Mouse (Mus musculus) CH12.LX (cell line): ENCODE measurements around the gene Lcn6. TPM values are rescaled to one million over a fixed set of nuclear protein-coding genes. Genes with fewer than 3 reads are reported as not detected.
A peak's percentile ranks its signal among the peaks of the same experiment; 100 is the strongest.
"Not testable (repeated sequence)": the region's sequence is repeated elsewhere in the genome, so short reads cannot be mapped to it uniquely, and the experiment has no call there.

Experiments
- DNase-seq: peaks from one replicate; pipeline ENCODE4 v3.0.0-alpha.2; 2013; ENCODE audit errors: extremely low read depth
- H3K27ac ChIP-seq: 2 replicates; pipeline ENCODE4 v1.5.1; 2012; ENCODE audit warnings: low read depth, mild to moderate bottlenecking, control low read depth, moderate library complexity; ENCODE audit not compliant: insufficient read depth
- H3K27me3 ChIP-seq: replicated peaks from 2 replicates; pipeline ENCODE3; 2012; ENCODE audit warnings: inconsistent platforms
- H3K36me3 ChIP-seq, 2 experiments: replicated peaks in 1 of 2; 2 replicates each; pipeline versions ENCODE3 to v1.6.1; 2012; ENCODE audit warnings: inconsistent platforms in 1 of 2, low read length in 1 of 2, mild to moderate bottlenecking in 1 of 2, mixed read lengths in 1 of 2, moderate library complexity in 1 of 2; ENCODE audit not compliant: control insufficient read depth in 1 of 2, insufficient read depth in 1 of 2
- H3K4me1 ChIP-seq, 2 experiments: 2 replicates each; pipeline ENCODE4 v1.6.1; 2012; ENCODE audit warnings: inconsistent platforms in 1 of 2, moderate library complexity in 1 of 2; ENCODE audit not compliant: insufficient read depth in 2 of 2, control insufficient read depth in 1 of 2
- H3K4me2 ChIP-seq: 2 replicates; pipeline ENCODE4 v1.6.1; 2012; ENCODE audit warnings: low read depth, mild to moderate bottlenecking, control low read depth; ENCODE audit not compliant: poor library complexity, insufficient read depth, severe bottlenecking
- H3K4me3 ChIP-seq, 3 experiments: fragments of 150-350 bp in 1 of 3; sonication (generic) in 1 of 3; replicated peaks in 1 of 3; 2 replicates each; pipeline versions ENCODE3 to v1.5.1; 2011 to 2012; ENCODE audit warnings: low read depth in 2 of 3, low read length in 2 of 3, mild to moderate bottlenecking in 2 of 3, moderate library complexity in 2 of 3, control low read depth in 1 of 3, improper control_type of control experiment in 1 of 3, inconsistent platforms in 1 of 3, mixed read lengths in 1 of 3; ENCODE audit not compliant: poor library complexity in 1 of 3
- H3K79me2 ChIP-seq: replicated peaks from 2 replicates; pipeline ENCODE4 v1.6.1; 2012; ENCODE audit warnings: mild to moderate bottlenecking, moderate library complexity; ENCODE audit not compliant: control insufficient read depth, poor library complexity, insufficient read depth, severe bottlenecking; ENCODE audit errors: extremely low read depth
- H3K9ac ChIP-seq: 2 replicates; pipeline ENCODE4 v1.6.1; 2012; ENCODE audit warnings: low read depth, mild to moderate bottlenecking, control low read depth, moderate library complexity; ENCODE audit not compliant: insufficient read depth
- H3K9me3 ChIP-seq: replicated peaks from 2 replicates; pipeline ENCODE3; 2012; ENCODE audit warnings: low read length, inconsistent platforms, mixed read lengths
- CHD2 ChIP-seq: IDR thresholded peaks from 2 replicates; pipeline ENCODE4 v1.6.1; 2011; ENCODE audit warnings: low read length, improper control_type of control experiment
- CTCF ChIP-seq, 2 experiments: IDR thresholded peaks in 1 of 2; conservative IDR thresholded peaks in 1 of 2; 2 replicates each; pipeline ENCODE4 v1.5.1; 2011 to 2012; ENCODE audit warnings: low read depth in 2 of 2, low read length in 2 of 2, improper control_type of control experiment in 1 of 2, inconsistent platforms in 1 of 2, mild to moderate bottlenecking in 1 of 2, moderate library complexity in 1 of 2
- MAZ ChIP-seq: IDR thresholded peaks from 2 replicates; pipeline ENCODE4 v1.6.1; 2012; ENCODE audit warnings: low read depth, mild to moderate bottlenecking, inconsistent platforms, low read length, improper control_type of control experiment, moderate library complexity
- POLR2A ChIP-seq: IDR thresholded peaks from 2 replicates; pipeline ENCODE4 v1.6.1; 2011; ENCODE audit warnings: low read depth, mild to moderate bottlenecking, improper control_type of control experiment, low read length
- RAD21 ChIP-seq: IDR thresholded peaks from 2 replicates; pipeline ENCODE4 v1.6.1; 2011; ENCODE audit warnings: low read depth, mild to moderate bottlenecking, low read length, improper control_type of control experiment, moderate library complexity
- SMC3 ChIP-seq: IDR thresholded peaks from 2 replicates; pipeline ENCODE4 v1.6.1; 2011; ENCODE audit warnings: low read depth, low read length, improper control_type of control experiment
- USF2 ChIP-seq: conservative IDR thresholded peaks from 2 replicates; pipeline ENCODE4 v1.6.1; 2011; ENCODE audit warnings: low read depth, low read length, improper control_type of control experiment
- dilution Hi-C: fragments of 300-500 bp; cut with MboI; formaldehyde crosslinking; loops from 2 replicates; pipeline ENCODE4 v1.14.3; 2020; ENCODE audit warnings: low sequenced_read_pairs; ENCODE audit not compliant: extremely low pct_unique_long_range_greater_than_20kb, extremely low pct_ligation_motif_present
- in situ Hi-C: fragments of 300-500 bp; cut with MboI; formaldehyde crosslinking; loops from 3 replicates; pipeline ENCODE4 v1.14.3; 2019; ENCODE audit warnings: low sequenced_read_pairs, low pct_ligation_motif_present, low pct_unique_long_range_greater_than_20kb, mixed read lengths
- polyA plus RNA-seq: library from polyadenylated mRNA; unstranded; fragments of >175 nt; gene quantifications from 2 replicates; pipeline ENCODE4 v1.2.1, GENCODE M21; 2012; ENCODE audit warnings: low read depth; ENCODE audit not compliant: insufficient read length
- total RNA-seq, 2 experiments: library from RNA; depleted of rRNA; stranded (reverse); fragments of 300-350 nt in 1 of 2; fragments of >200 nt in 1 of 2; gene quantifications; 2 replicates each; pipeline ENCODE4 v1.2.3; 2012 to 2014

The Lcn6 gene
- total and polyA plus RNA-seq, 3 experiments: not detected

- TF ChIP-seq CTCF (conservative IDR thresholded peaks at IDR 0.05 in 1 of 2, IDR thresholded peaks at IDR 0.05 in 1 of 2; ENCODE audit: low read depth in 2 of 2, low read length in 2 of 2): peak; percentile 31 to 65; a peak in 3 of 4 replicates
- TF ChIP-seq SMC3: peak; percentile 41
- TF ChIP-seq POLR2A: no peak
- TF ChIP-seq CHD2: peak; percentile 75
- TF ChIP-seq MAZ: no peak
- TF ChIP-seq RAD21: peak; percentile 22
- TF ChIP-seq USF2: no peak
- dilution Hi-C loops (no loop called here), in situ Hi-C loops (no loop called here)
- H3K9me3 ChIP-seq: no peaks in the 10 kb centered on the region
- H3K4me1 ChIP-seq: peaks cover 0 to 12% of the 10 kb centered on the region in 2 experiments; a peak in 2 of 4 replicates
- no peak overlapping the region for H3K9ac ChIP-seq
- no peak overlapping the region for H3K27ac ChIP-seq
- DNase-seq: peak; percentile 71
- H3K4me2 ChIP-seq: no peak overlapping the region
- H3K79me2 ChIP-seq: no peaks in the 10 kb centered on the region
- peaks cover 11% of the 10 kb centered on the region for H3K27me3 ChIP-seq
- peaks cover 0 to 9% of the 10 kb centered on the region in 2 experiments for H3K36me3 ChIP-seq
- H3K4me3 ChIP-seq: peak overlapping the region in 2 of 3 experiments; percentile 27 to 59
Measured at GRCm38 (mm10) chr2:25708121-25708520, 31.5 kb downstream of the Lcn6 start.

- H3K4me1 ChIP-seq: peaks cover 0 to 12% of the 10 kb centered on the region in 2 experiments; a peak in 2 of 4 replicates
- DNase-seq, H3K27ac ChIP-seq, H3K9ac ChIP-seq, H3K4me2 ChIP-seq, H3K27me3 ChIP-seq, H3K36me3 ChIP-seq, H3K79me2 ChIP-seq, dilution Hi-C loops, H3K4me3 ChIP-seq, in situ Hi-C loops, H3K9me3 ChIP-seq: not testable (repeated sequence)
Measured at GRCm38 (mm10) chr2:25709056-25709455, 32.5 kb downstream of the Lcn6 start.

GRCm38 (mm10) chr2:25709791-25710190 lies 33.2 kb downstream of the Lcn6 start:
- dilution Hi-C loops, in situ Hi-C loops: not testable (repeated sequence)

GRCm38 (mm10) chr2:25711641-25712040 lies 35.1 kb downstream of the Lcn6 start:
- H3K9ac ChIP-seq, H3K27ac ChIP-seq, H3K27me3 ChIP-seq, H3K4me3 ChIP-seq, H3K9me3 ChIP-seq, H3K36me3 ChIP-seq, H3K4me2 ChIP-seq, H3K79me2 ChIP-seq, in situ Hi-C loops, dilution Hi-C loops, DNase-seq: not testable (repeated sequence)
- H3K4me1 ChIP-seq: peaks cover 0 to 12% of the 10 kb centered on the region in 2 experiments; a peak in 2 of 4 replicates

More at GRCm38 (mm10) chr2:25709791-25710190, 33.2 kb downstream of the Lcn6 start:
- H3K9me3 ChIP-seq, H3K79me2 ChIP-seq, H3K27ac ChIP-seq, DNase-seq, H3K9ac ChIP-seq, H3K36me3 ChIP-seq, H3K4me3 ChIP-seq, H3K4me2 ChIP-seq, H3K27me3 ChIP-seq: not testable (repeated sequence)
- peaks cover 0 to 12% of the 10 kb centered on the region in 2 experiments; a peak in 2 of 4 replicates for H3K4me1 ChIP-seq
